Mouse (Mus musculus) kidney, embryonic 14.5 days (tissue): ENCODE data around the gene BC028528. TPM values are rescaled to one million over a fixed set of nuclear protein-coding genes. Genes with fewer than 3 reads are reported as not detected.

Experiments used
- polyA plus RNA-seq: library from polyadenylated mRNA; unstranded; fragments of >200 nt; fragmentation: Nextera tagmentation; extraction: Ambion mirVana; gene quantifications from 2 replicates; pipeline ENCODE4 v1.2.1, GENCODE M21; 2014

BC028528 gene
- polyA plus RNA-seq, 1 experiment from 2014 or later = 33.6 TPM

Other genes with a start within 250 kb of the BC028528 start
- 47.4 and 76.1 TPM in 2 replicates for gene Mcl1, start 233.2 kb downstream of the BC028528 start, polyA plus RNA-seq
- 2.0 and 3.7 TPM in 2 replicates for gene Adamtsl4, start 204.1 kb downstream of the BC028528 start, polyA plus RNA-seq
- gene Ecm1, start 152.4 kb downstream of the BC028528 start, polyA plus RNA-seq = 168 and 204 TPM in 2 replicates
- 37.5 and 56.6 TPM in 2 replicates for gene Tars2, start 131.8 kb downstream of the BC028528 start, polyA plus RNA-seq
- 20.4 and 27.2 TPM in 2 replicates for gene Rprd2, start 73.1 kb downstream of the BC028528 start, polyA plus RNA-seq
- 51.2 and 60.8 TPM in 2 replicates for gene Prpf3, start 36.1 kb downstream of the BC028528 start, polyA plus RNA-seq
- gene Mrps21, start 20.5 kb downstream of the BC028528 start, polyA plus RNA-seq = 377 and 496 TPM in 2 replicates
- 4.0 and 5.3 TPM in 2 replicates for gene Ciart, start 9.8 kb downstream of the BC028528 start, polyA plus RNA-seq
- gene Aph1a, start 2.0 kb upstream of the BC028528 start, polyA plus RNA-seq = 40.4 and 83.2 TPM in 2 replicates
- gene Car14, start 12.7 kb upstream of the BC028528 start, polyA plus RNA-seq = 21.0 and 25.9 TPM in 2 replicates
- 78.3 and 89.0 TPM in 2 replicates for gene Anp32e, start 37.2 kb upstream of the BC028528 start, polyA plus RNA-seq
- 39.3 and 48.0 TPM in 2 replicates for gene Plekho1, start 104.0 kb upstream of the BC028528 start, polyA plus RNA-seq
- gene Vps45, start 166.5 kb upstream of the BC028528 start, polyA plus RNA-seq = 24.3 and 33.0 TPM in 2 replicates
- gene Otud7b, start 212.5 kb upstream of the BC028528 start, polyA plus RNA-seq = 9.4 and 18.1 TPM in 2 replicates